Mouse (Mus musculus) macrophage (primary cell): ENCODE results near the gene Uqcc2. TPM values are rescaled to one million over a fixed set of nuclear protein-coding genes. Genes with fewer than 3 reads are reported as not detected.

Experiments
- polyA plus RNA-seq: library from polyadenylated mRNA; stranded (reverse); fragments of 250-400 nt; gene quantifications from 3 replicates; pipeline ENCODE4 v1.2.4, GENCODE M21; 2018; ENCODE audit warnings: inconsistent platforms

Gene Uqcc2
- polyA plus RNA-seq, 1 experiment from 2014 or later, result 27.2 TPM

Other genes starting within 250 kb of the Uqcc2 start
- gene Kifc5b, start 216.8 kb downstream of the Uqcc2 start, polyA plus RNA-seq, result 0.69 to 1.8 TPM (median 0.74 TPM) in 3 replicates
- gene Phf1, start 200.9 kb downstream of the Uqcc2 start, polyA plus RNA-seq, result 5.3 to 13.1 TPM (median 7.6 TPM) in 3 replicates
- gene Cuta, start 194.3 kb downstream of the Uqcc2 start, polyA plus RNA-seq, result 40.7 to 118 TPM (median 91.4 TPM) in 3 replicates
- gene Syngap1, start 192.7 kb downstream of the Uqcc2 start, polyA plus RNA-seq, result 0.32 to 1.8 TPM (median 0.85 TPM) in 3 replicates
- gene Zbtb9, start 160.7 kb downstream of the Uqcc2 start, polyA plus RNA-seq, result 9.0 to 9.9 TPM (median 9.3 TPM) in 3 replicates
- gene Bak1, start 104.9 kb downstream of the Uqcc2 start, polyA plus RNA-seq, result 89.6 to 180 TPM (median 127 TPM) in 3 replicates
- 2.1 to 11.2 TPM (median 2.1 TPM) in 3 replicates for gene Itpr3, start 76.6 kb downstream of the Uqcc2 start, polyA plus RNA-seq
- gene Ip6k3, start 33.9 kb upstream of the Uqcc2 start, polyA plus RNA-seq, result not detected in 3 replicates
- 18.9 to 36.2 TPM (median 32.4 TPM) in 3 replicates for gene Lemd2, start 70.6 kb upstream of the Uqcc2 start, polyA plus RNA-seq